Mouse (Mus musculus) liver (tissue): ENCODE results near the gene Tmem150a.

Source experiments
- DNase-seq: peaks from one replicate; pipeline ENCODE4 v3.0.0-alpha.2; 2020; ENCODE audit warnings: mixed read lengths

The Tmem150a gene

DNA sequence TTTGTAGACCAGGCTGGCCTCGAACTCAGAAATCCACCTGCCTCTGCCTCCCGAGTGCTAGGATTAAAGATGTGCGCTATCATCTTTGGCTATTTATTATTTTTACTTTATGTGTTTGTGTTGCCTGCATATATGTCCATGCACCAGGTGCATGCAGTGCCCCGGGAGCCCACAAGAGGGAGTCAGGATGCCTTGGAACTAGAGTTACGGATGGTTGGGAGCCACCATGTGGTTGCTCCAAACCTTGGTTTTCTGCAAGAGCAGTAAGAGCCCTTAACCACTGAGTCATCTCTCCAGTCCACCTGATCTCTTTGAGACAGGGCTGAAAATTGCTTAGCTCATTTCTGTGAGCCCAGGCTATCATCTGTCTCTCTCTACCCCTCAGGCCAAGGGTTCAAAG lies 51.9 kb downstream of the Tmem150a start:
- DNase-seq, result peak; percentile 93
